Mouse (Mus musculus) ES-E14 (cell line): ENCODE data around the gene Mtcl1. TPM values are rescaled to one million over a fixed set of nuclear protein-coding genes. Genes with fewer than 3 reads are reported as not detected.

ENCODE experiments used
- DNase-seq: peaks from one replicate; pipeline ENCODE4 v3.0.0-alpha.2; 2013; ENCODE audit warnings: low read depth, low spot score
- H3K27ac ChIP-seq: 2 replicates; pipeline ENCODE4 v1.5.1; 2012; ENCODE audit warnings: low read depth, mild to moderate bottlenecking, low read length, moderate library complexity, mixed read lengths; ENCODE audit not compliant: poor library complexity, insufficient read depth, severe bottlenecking
- H3K36me3 ChIP-seq: 2 replicates; pipeline ENCODE4 v1.6.1; 2012; ENCODE audit warnings: mild to moderate bottlenecking, low read length, moderate library complexity, mixed read lengths; ENCODE audit not compliant: control insufficient read depth, poor library complexity, insufficient read depth, severe bottlenecking
- H3K4me1 ChIP-seq, 2 experiments: fragments of 150-350 bp in 1 of 2; sonication (generic) in 1 of 2; 2 replicates each; pipeline ENCODE4 v1.6.1; 2012; ENCODE audit warnings: low read length in 2 of 2, mild to moderate bottlenecking in 1 of 2, mixed read lengths in 1 of 2; ENCODE audit not compliant: control insufficient read depth in 2 of 2, insufficient read depth in 2 of 2, poor library complexity in 1 of 2
- H3K4me3 ChIP-seq, 2 experiments: fragments of 150-350 bp in 1 of 2; sonication (generic) in 1 of 2; 2 replicates each; pipeline ENCODE4 v1.5.1; 2012; ENCODE audit warnings: low read length in 2 of 2, low read depth in 1 of 2, mild to moderate bottlenecking in 1 of 2, mixed read lengths in 1 of 2; ENCODE audit not compliant: insufficient read depth in 1 of 2, poor library complexity in 1 of 2, severe bottlenecking in 1 of 2
- H3K9ac ChIP-seq: 2 replicates; pipeline ENCODE4 v1.6.1; 2012; ENCODE audit warnings: low read depth, mild to moderate bottlenecking, low read length, mixed read lengths; ENCODE audit not compliant: poor library complexity, insufficient read depth, severe bottlenecking
- H3K9me3 ChIP-seq: fragments of 150-350 bp; sonication (generic); 2 replicates; pipeline ENCODE4 v1.6.1; 2012; ENCODE audit warnings: low read depth, mild to moderate bottlenecking, low read length; ENCODE audit not compliant: control insufficient read depth, insufficient read depth
- CHD2 ChIP-seq: IDR thresholded peaks from 2 replicates; pipeline ENCODE4 v1.6.1; 2014; ENCODE audit warnings: mild to moderate bottlenecking, low read depth, low read length, inconsistent platforms
- HCFC1 ChIP-seq: IDR thresholded peaks from 2 replicates; pipeline ENCODE4 v1.6.1; 2012; ENCODE audit warnings: low read length, inconsistent platforms, borderline replicate concordance; ENCODE audit not compliant: insufficient read depth
- MAFK ChIP-seq: IDR thresholded peaks from 2 replicates; pipeline ENCODE4 v1.6.1; 2014; ENCODE audit warnings: mild to moderate bottlenecking, low read depth, low read length, inconsistent platforms; ENCODE audit not compliant: insufficient read depth
- ZC3H11A ChIP-seq: IDR thresholded peaks from 2 replicates; pipeline ENCODE4 v1.6.1; 2012; ENCODE audit warnings: low read depth, mild to moderate bottlenecking, inconsistent platforms, low read length, borderline replicate concordance
- ZNF384 ChIP-seq: IDR thresholded peaks from 2 replicates; pipeline ENCODE4 v1.6.1; 2012; ENCODE audit warnings: low read depth, low read length, inconsistent platforms
- in situ Hi-C, 2 experiments: fragments of 600-800 bp; cut with MboI; formaldehyde crosslinking; loops; one replicate each; pipeline ENCODE4 v1.15.1; 2025; ENCODE audit warnings: low sequenced_read_pairs in 2 of 2, inconsistent platforms in 1 of 2; ENCODE audit not compliant: unreplicated experiment in 2 of 2
- total RNA-seq: library from RNA; depleted of rRNA; stranded (reverse); fragments of 300-350 nt; gene quantifications from 2 replicates; pipeline ENCODE4 v1.2.3, GENCODE M21; 2012

The Mtcl1 gene
- total RNA-seq, 1 experiment, result 75.8 TPM

GRCm38 (mm10) chr17:66480491-66481278, 31.1 kb upstream of the Mtcl1 start:
- H3K9ac ChIP-seq, result peak overlapping the region; percentile 73
- H3K4me1 ChIP-seq, result peaks cover 5 to 7% of the 10 kb centered on the region in 2 experiments
- H3K27ac ChIP-seq, result peak overlapping the region; percentile 100
- H3K36me3 ChIP-seq, result peaks cover 9% of the 10 kb centered on the region; the same call in 1 of the 2 replicates
- no peaks in the 10 kb centered on the region for H3K9me3 ChIP-seq
- in situ Hi-C loops, result loop anchor here in 1 of 2 experiments (10.0 kb wide), 1 partner anchor 246 kb away; no protein-coding TSS in a partner anchor
- H3K4me3 ChIP-seq, result peak overlapping the region; percentile 38 to 75
- no peak for TF ChIP-seq ZNF384
- TF ChIP-seq CHD2, result no peak
- no peak for DNase-seq

DNA sequence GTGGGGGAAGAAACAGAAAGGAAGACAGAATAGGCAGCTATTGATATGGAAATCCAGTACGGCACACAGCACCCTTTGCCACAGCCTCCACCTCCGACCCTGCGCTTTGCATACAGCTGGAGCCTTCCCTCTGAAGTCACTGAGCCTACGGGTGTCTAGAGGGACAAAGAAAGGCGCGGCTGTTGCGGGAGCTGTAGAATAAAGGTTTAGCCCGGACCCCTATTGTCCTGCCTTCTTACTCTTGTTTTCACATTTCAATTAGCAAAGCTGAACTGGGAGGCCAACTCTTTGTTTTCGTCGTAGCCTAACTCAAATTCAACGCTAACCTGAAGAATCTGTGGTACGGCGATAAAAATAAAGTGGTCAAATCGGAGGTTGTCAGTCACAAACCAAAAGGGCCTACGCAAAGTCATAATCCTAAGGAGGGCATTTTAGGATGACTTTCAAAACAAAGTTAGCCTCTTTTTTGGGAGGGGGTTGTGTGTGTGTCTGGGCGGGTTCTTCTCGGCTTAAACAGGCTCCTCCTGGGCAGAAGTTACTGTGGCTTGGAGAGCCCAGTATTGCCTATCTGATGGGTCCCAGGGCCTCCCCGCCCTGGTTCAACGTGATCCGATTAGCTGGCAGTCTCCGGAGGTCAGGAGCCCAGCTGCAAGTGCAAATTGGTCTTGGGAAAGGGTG, 30.4 kb upstream of the Mtcl1 start:
- peak; percentile 28; the same call in 1 of the 2 replicates for TF ChIP-seq HCFC1
- TF ChIP-seq ZC3H11A, result no peak
- peak; percentile 91 for DNase-seq
- in situ Hi-C loops, result loop anchor here in 1 of 2 experiments (10.0 kb wide), 1 partner anchor 245 kb away; no protein-coding TSS in a partner anchor
- no peaks in the 10 kb centered on the region for H3K9me3 ChIP-seq
- H3K36me3 ChIP-seq, result peaks cover 11% of the 10 kb centered on the region
- peaks cover 0 to 7% of the 10 kb centered on the region in 2 experiments; a peak in 2 of 4 replicates for H3K4me1 ChIP-seq
- H3K27ac ChIP-seq, result peak overlapping the region; percentile 100
- peak overlapping the region; percentile 38 to 75 for H3K4me3 ChIP-seq
- H3K9ac ChIP-seq, result peak overlapping the region; percentile 73

DNA sequence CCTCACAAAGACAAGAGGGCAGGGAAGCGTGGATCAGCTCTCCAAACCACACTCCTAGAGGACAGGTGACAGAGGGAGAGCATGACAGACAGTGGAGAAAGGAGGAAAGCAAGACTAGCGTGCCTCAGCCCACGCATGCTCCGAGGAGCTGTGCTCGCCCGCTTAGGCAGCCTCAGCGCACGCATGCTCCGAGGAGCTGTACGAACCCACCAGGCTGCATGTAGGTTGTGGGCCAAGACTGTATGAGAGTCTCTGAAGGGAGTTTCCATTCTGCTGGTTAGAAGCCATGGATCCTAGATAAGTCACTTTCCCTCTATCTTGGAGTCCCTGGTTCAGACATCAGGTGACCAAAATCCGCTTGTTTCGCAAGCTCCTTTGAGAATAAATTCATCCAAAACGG, 29.8 kb upstream of the Mtcl1 start:
- H3K4me3 ChIP-seq, result peak overlapping the region; percentile 7 to 66
- peak overlapping the region; percentile 100 for H3K27ac ChIP-seq

GRCm38 (mm10) chr17:66473205-66473604, 23.7 kb upstream of the Mtcl1 start:
- Histone ChIP-seq H3K9ac (peak overlapping the region; percentile 49; the same call in 1 of the 2 replicates), H3K4me1 (no peaks in the 10 kb centered on the region; a peak in 1 of 4 replicates), H3K4me3 (peak overlapping the region in 1 of 2 experiments; percentile 21; a peak in 1 of 4 replicates), H3K9me3 (no peaks in the 10 kb centered on the region), H3K27ac (peak overlapping the region; percentile 96), H3K36me3 (peaks cover 12% of the 10 kb centered on the region)
- no peak for DNase-seq
- in situ Hi-C loops, result no loop called here
- TF ChIP-seq MAFK (no peak), HCFC1 (no peak), ZC3H11A (no peak), CHD2 (no peak), ZNF384 (no peak)

More for the DNA sequence above, 29.8 kb upstream of the Mtcl1 start:
- peak overlapping the region; percentile 79 for H3K9ac ChIP-seq
- H3K4me1 ChIP-seq, result peaks cover 0 to 3% of the 10 kb centered on the region in 2 experiments; a peak in 2 of 4 replicates
- in situ Hi-C loops, result no loop called here
- no peak for DNase-seq
- peaks cover 14% of the 10 kb centered on the region for H3K36me3 ChIP-seq
- no peak for TF ChIP-seq ZNF384
- TF ChIP-seq MAFK, result no peak
- TF ChIP-seq CHD2, result no peak
- no peak for TF ChIP-seq ZC3H11A
- TF ChIP-seq HCFC1, result no peak
- no peaks in the 10 kb centered on the region for H3K9me3 ChIP-seq
